ENCODE assay signal across 12 mouse cellular contexts in the genomic region with DNA sequence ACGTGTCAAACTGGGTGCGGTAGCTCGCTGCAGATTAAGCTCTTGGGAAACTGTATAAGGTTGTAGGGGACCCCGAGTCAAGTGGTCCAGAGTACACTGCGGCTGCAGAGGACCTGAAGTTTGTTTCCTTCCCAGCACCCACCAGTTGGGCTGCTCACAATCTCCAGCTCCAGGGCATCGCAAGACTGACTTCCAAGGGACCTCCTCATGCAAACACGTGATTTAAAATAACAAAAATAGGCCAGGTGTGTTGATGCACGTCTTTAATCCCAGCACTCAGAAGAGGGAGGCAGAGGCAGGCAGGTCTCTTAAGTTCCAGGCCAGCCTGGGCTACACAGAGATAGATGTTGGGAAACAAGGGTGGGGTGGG. TPM values are rescaled to one million over a fixed set of nuclear protein-coding genes. Genes with fewer than 3 reads are reported as not detected.
DNase-seq lines count a peak whose midpoint lies in the region; ATAC-seq and TF ChIP-seq lines count a peak whose summit lies in the region.
"Had no signal": no experiment of that assay in that cellular context is flagged by ENCODE, and none has a peak within 500 bp of the region (broad histone marks: within the 10 kb centered on the region; RNA-seq: fewer than 3 reads in every experiment).

No protein-coding gene starts in this region.

- peaks cover 38% of the 10 kb centered on the region for H3K4me1 ChIP-seq in heart, embryonic 11.5 days (ENCODE audit: control insufficient read depth, insufficient read depth, low read length)
- H3K4me1 ChIP-seq in kidney, postnatal 0 days (replicated peaks; ENCODE audit: insufficient read depth, low read length), result peaks cover 10% of the 10 kb centered on the region
- H3K4me1 ChIP-seq in ES-E14 (ENCODE audit: control insufficient read depth in 2 of 2, insufficient read depth in 2 of 2, low read length in 2 of 2, poor library complexity in 1 of 2), result peaks cover 9 to 23% of the 10 kb centered on the region in 2 experiments
- peaks cover 3% of the 10 kb centered on the region for H3K4me1 ChIP-seq in intestine, postnatal 0 days (replicated peaks; ENCODE audit: control insufficient read depth, insufficient read depth, low read length)

- H3K27me3 ChIP-seq in heart, embryonic 11.5 days (ENCODE audit: control insufficient read depth, insufficient read depth, low read length), result no peaks in the 10 kb centered on the region
- H3K27me3 ChIP-seq in kidney, postnatal 0 days (ENCODE audit: insufficient read depth, low read length), result no peaks in the 10 kb centered on the region
- H3K27me3 ChIP-seq in intestine, postnatal 0 days (replicated peaks; ENCODE audit: control insufficient read depth, insufficient read depth, low read length), result no peaks in the 10 kb centered on the region

- in situ Hi-C loops in ES-E14 (cut with MboI; ENCODE audit: low sequenced_read_pairs in 2 of 2, unreplicated experiment in 2 of 2), result no loop called here

- TF ChIP-seq CTCF in kidney, postnatal 0 days (IDR thresholded peaks at IDR 0.05; ENCODE audit: low read depth), result no peak
- no peak for TF ChIP-seq CTCF in intestine, postnatal 0 days (IDR thresholded peaks at IDR 0.05; ENCODE audit: low read depth)

- 22% methylated on average over 8 of the region's 8 CpGs for WGBS in heart, embryonic 11.5 days (ENCODE audit: insufficient replicate concordance)
- WGBS in kidney, postnatal 0 days, result 35% methylated on average over 8 of the region's 8 CpGs
- 43% methylated on average over 8 of the region's 8 CpGs for WGBS in intestine, postnatal 0 days

- H3K4me3 ChIP-seq in heart, embryonic 11.5 days (ENCODE audit: low read depth, low read length), result no peak overlapping the region
- no peak overlapping the region for H3K4me3 ChIP-seq in kidney, postnatal 0 days (replicated peaks; ENCODE audit: low read depth, low read length)
- H3K4me3 ChIP-seq in ES-E14 (ENCODE audit: insufficient read depth in 1 of 2, low read depth in 1 of 2, low read length in 2 of 2, poor library complexity in 1 of 2, severe bottlenecking in 1 of 2), result peak overlapping the region; percentile 12 to 43; a peak in 3 of 4 replicates
- no peak overlapping the region for H3K4me3 ChIP-seq in intestine, postnatal 0 days (ENCODE audit: low read depth, low read length)
- H3K4me3 ChIP-seq: erythroblast, embryonic 14.5 days; myocyte had no signal

- DNase-seq in heart, adult 18-20 months, result no peak
- DNase-seq in kidney, postnatal 0 days (ENCODE audit: low spot score), result no peak
- no peak for DNase-seq in kidney, adult 8-10 months
- DNase-seq in ES-E14 (ENCODE audit: low read depth, low spot score), result no peak
- no peak for DNase-seq in cerebellum, postnatal 4 days (ENCODE audit: low spot score in 2 of 2)
- DNase-seq in layer of hippocampus, adult 11-12 months (ENCODE audit: low spot score), result no peak
- DNase-seq: cerebellum, adult 8-10 months; gastrocnemius, postnatal 36 days had no signal

- no peak for ATAC-seq in heart, embryonic 11.5 days (replicated peaks; ENCODE audit: insufficient number of reproducible peaks, low FRiP score, low TSS enrichment)
- ATAC-seq in kidney, postnatal 0 days (replicated peaks; ENCODE audit: low FRiP score, low read depth), result 0 out of 2 replicates have a peak, but pooled peaks have one; percentile 8
- 0 out of 2 replicates have a peak, but pooled peaks have one; percentile 14 for ATAC-seq in intestine, postnatal 0 days

- peak overlapping the region; percentile 95 for H3K27ac ChIP-seq in heart, embryonic 11.5 days (ENCODE audit: low read depth, low read length)
- H3K27ac ChIP-seq in kidney, postnatal 0 days, result peak overlapping the region; percentile 86
- peak overlapping the region; percentile 100 for H3K27ac ChIP-seq in ES-E14 (ENCODE audit: insufficient read depth, low read depth, low read length, poor library complexity, severe bottlenecking)
- no peak overlapping the region for H3K27ac ChIP-seq in intestine, postnatal 0 days (ENCODE audit: low read depth, low read length)

- no peaks in the 10 kb centered on the region for H3K36me3 ChIP-seq in heart, embryonic 11.5 days (ENCODE audit: control insufficient read depth, insufficient read depth, low read length)
- no peaks in the 10 kb centered on the region for H3K36me3 ChIP-seq in kidney, postnatal 0 days (ENCODE audit: insufficient read depth, low read length)
- no peaks in the 10 kb centered on the region for H3K36me3 ChIP-seq in ES-E14 (ENCODE audit: control insufficient read depth, insufficient read depth, low read length, poor library complexity, severe bottlenecking)
- no peaks in the 10 kb centered on the region; the same call in 1 of the 2 replicates for H3K36me3 ChIP-seq in intestine, postnatal 0 days (ENCODE audit: control insufficient read depth, insufficient read depth)

- peak overlapping the region; percentile 62 for H3K4me2 ChIP-seq in heart, embryonic 11.5 days
- H3K4me2 ChIP-seq in kidney, postnatal 0 days (ENCODE audit: low read length), result 0 out of 2 replicates have a peak overlapping the region, but pooled peaks have one; percentile 23
- no peak overlapping the region for H3K4me2 ChIP-seq in intestine, postnatal 0 days (replicated peaks; ENCODE audit: low read depth)

- H3K9ac ChIP-seq in heart, embryonic 11.5 days (ENCODE audit: low read depth, low read length), result 0 out of 2 replicates have a peak overlapping the region, but pooled peaks have one; percentile 54
- H3K9ac ChIP-seq in kidney, postnatal 0 days (ENCODE audit: low read depth, low read length), result no peak overlapping the region
- H3K9ac ChIP-seq in ES-E14 (ENCODE audit: insufficient read depth, low read depth, low read length, poor library complexity, severe bottlenecking), result peak overlapping the region; percentile 77
- H3K9ac ChIP-seq in intestine, postnatal 0 days (ENCODE audit: low read depth, low read length), result no peak overlapping the region

- H3K9me3 ChIP-seq in heart, embryonic 11.5 days (replicated peaks; ENCODE audit: control insufficient read depth, low read length), result 0 out of 2 replicates have a peak, but pooled peaks cover 2% of the 10 kb centered on the region
- H3K9me3 ChIP-seq in kidney, postnatal 0 days (replicated peaks; ENCODE audit: low read length), result no peaks in the 10 kb centered on the region
- no peaks in the 10 kb centered on the region for H3K9me3 ChIP-seq in ES-E14 (ENCODE audit: control insufficient read depth, insufficient read depth, low read depth, low read length)
- no peaks in the 10 kb centered on the region for H3K9me3 ChIP-seq in intestine, postnatal 0 days (ENCODE audit: control insufficient read depth)

TF ChIP-seq in ES-E14, 5 proteins besides CTCF, POLR2A, EP300 and RAD21:
- TF ChIP-seq ZC3H11A (IDR thresholded peaks at IDR 0.05; ENCODE audit: borderline replicate concordance, low read depth, low read length), result no peak
- no peak for TF ChIP-seq CHD2 (IDR thresholded peaks at IDR 0.05; ENCODE audit: low read depth, low read length)
- no peak for TF ChIP-seq MAFK (IDR thresholded peaks at IDR 0.05; ENCODE audit: insufficient read depth, low read depth, low read length)
- TF ChIP-seq HCFC1 (IDR thresholded peaks at IDR 0.05; ENCODE audit: borderline replicate concordance, insufficient read depth, low read length), result no peak
- TF ChIP-seq ZNF384 (IDR thresholded peaks at IDR 0.05; ENCODE audit: low read depth, low read length), result no peak

RNA-seq across cellular contexts. Expression of a gene that starts 38.7 kb away (rescaled TPM):
- polyA plus RNA-seq in heart, embryonic 11.5 days (2014; fragmentation: Nextera tagmentation; extraction: Ambion mirVana), result 23.5 and 27.3 TPM in 2 replicates
- 10 to 100 TPM; 12.7 to 21.2 TPM for total RNA-seq in heart, adult 18-20 months (2021)
- polyA plus RNA-seq in kidney, postnatal 0 days (2015; fragmentation: Nextera tagmentation; extraction: Ambion mirVana), result 21.3 and 21.6 TPM in 2 replicates
- total RNA-seq in ES-E14 (2012; rRNA removed), result 75.3 and 82.0 TPM in 2 replicates
- 16.8 and 18.9 TPM in 2 replicates for polyA plus RNA-seq in intestine, postnatal 0 days (2015; fragmentation: Nextera tagmentation; extraction: Ambion mirVana)

Comparison
In these comparisons a context has a peak if more than half of its experiments do, and no peak if none do; other contexts are left out.
1. H3K4me3 ChIP-seq: peak in ES-E14 (2 of 2); none in heart, embryonic 11.5 days (single experiment), kidney, postnatal 0 days (single experiment) and intestine, postnatal 0 days (single experiment).
2. H3K9ac ChIP-seq: peak in heart, embryonic 11.5 days (single experiment) and ES-E14 (single experiment); none in kidney, postnatal 0 days (single experiment) and intestine, postnatal 0 days (single experiment).